Mouse (Mus musculus): Measurements from ENCODE around the gene Zfp69. TPM values are rescaled to one million over a fixed set of nuclear protein-coding genes. Genes with fewer than 3 reads are reported as not detected.

Zfp69 gene
- polyA plus RNA-seq, 1 experiment from 2014 or later = 10.8 TPM

GRCm38 (mm10) chr4:120880731-120881432 lies 70.6 kb downstream of the Zfp69 start:
- Histone ChIP-seq H3K36me3 (no peaks in the 10 kb centered on the region), H3K4me1 (peaks cover 29% of the 10 kb centered on the region), H3K4me3 (no peak overlapping the region), H3K27me3 (replicated peaks) (no peaks in the 10 kb centered on the region), H3K4me2 (replicated peaks) (no peak overlapping the region), H3K27ac (no peak overlapping the region), H3K9ac (no peak overlapping the region), H3K9me3 (no peaks in the 10 kb centered on the region)
- no peak for ATAC-seq (ENCODE audit: low FRiP score, low read depth)
- 69% methylated on average over 6 of the region's 6 CpGs for WGBS

Small RNAs within 50 kb of the gene (microRNA-seq; reads per million reads assigned to microRNA genes)
- gene Mir7015 = not detected

Other genes with a start within 250 kb of the Zfp69 start
- 4.2 and 5.0 TPM in 2 replicates for gene Kcnq4, start 203.1 kb downstream of the Zfp69 start, polyA plus RNA-seq (2016; fragmentation: Nextera tagmentation; extraction: Ambion mirVana)
- 103 and 104 TPM in 2 replicates for gene Nfyc, start 120.1 kb downstream of the Zfp69 start, polyA plus RNA-seq (2016; fragmentation: Nextera tagmentation; extraction: Ambion mirVana)
- 10.0 and 12.9 TPM in 2 replicates for gene Rims3, start 96.9 kb downstream of the Zfp69 start, polyA plus RNA-seq (2016; fragmentation: Nextera tagmentation; extraction: Ambion mirVana)
- 36.1 and 36.8 TPM in 2 replicates for gene Exo5, start 26.7 kb downstream of the Zfp69 start, polyA plus RNA-seq (2016; fragmentation: Nextera tagmentation; extraction: Ambion mirVana)
- 39.0 and 44.5 TPM in 2 replicates for gene Smap2, start 65.5 kb upstream of the Zfp69 start, polyA plus RNA-seq (2016; fragmentation: Nextera tagmentation; extraction: Ambion mirVana)
- 18.0 and 22.9 TPM in 2 replicates for gene Col9a2, start 87.7 kb upstream of the Zfp69 start, polyA plus RNA-seq (2016; fragmentation: Nextera tagmentation; extraction: Ambion mirVana)
- 30.0 and 34.7 TPM in 2 replicates for gene Zmpste24, start 146.5 kb upstream of the Zfp69 start, polyA plus RNA-seq (2016; fragmentation: Nextera tagmentation; extraction: Ambion mirVana)
- gene Tmco2, start 157.5 kb upstream of the Zfp69 start, polyA plus RNA-seq (2016; fragmentation: Nextera tagmentation; extraction: Ambion mirVana) = not detected in 2 replicates

Measured in neural tube, embryonic 12.5 days (tissue).